18 mouse cellular contexts compared by ENCODE assay signal in the genomic region with DNA sequence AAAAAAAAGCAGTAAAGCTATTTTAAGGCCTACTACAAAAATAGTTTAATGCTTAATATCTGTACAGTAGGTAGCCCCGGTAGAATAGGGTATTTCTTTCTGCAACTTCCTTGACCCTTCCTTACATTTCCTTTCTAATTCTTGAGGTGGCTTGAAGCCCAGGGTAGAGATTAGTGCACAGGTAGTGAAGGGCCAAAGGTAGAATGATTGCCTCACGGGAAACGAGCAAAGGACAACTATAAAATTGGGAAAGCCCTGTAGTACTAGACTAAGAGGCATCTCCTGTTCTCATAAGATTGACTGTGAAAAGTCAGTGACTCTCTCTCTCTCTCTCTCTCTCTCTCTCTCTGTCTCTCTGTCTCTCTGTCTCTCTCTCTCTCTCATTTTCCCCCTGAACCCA.
"Had no signal": no experiment of that assay in that cellular context is flagged by ENCODE, and none has a peak within 500 bp of the region (broad histone marks: within the 10 kb centered on the region; RNA-seq: fewer than 3 reads in every experiment).

No protein-coding gene starts in this region.

- H3K4me2 ChIP-seq: liver, embryonic 15.5 days; lung, embryonic 15.5 days; midbrain, embryonic 12.5 days; neural tube, embryonic 12.5 days; stomach, embryonic 15.5 days had no signal

- H3K27ac ChIP-seq: liver, embryonic 15.5 days; lung, embryonic 15.5 days; midbrain, embryonic 10.5 days; midbrain, embryonic 12.5 days; neural tube, embryonic 12.5 days; stomach, embryonic 15.5 days; stomach, postnatal 0 days had no signal

- H3K4me1 ChIP-seq: liver, embryonic 15.5 days; lung, embryonic 15.5 days; midbrain, embryonic 10.5 days; midbrain, embryonic 12.5 days; neural tube, embryonic 12.5 days; stomach, embryonic 15.5 days had no signal

- DNase-seq: liver, postnatal 0 days; lung, adult 2 months; lung, postnatal 14 days; lung, postnatal 36 days; midbrain, embryonic 14.5 days; right cerebral cortex, postnatal 25 days; thymus, adult 2 months; thymus, postnatal 25 days; thymus, postnatal 4 days had no signal

- H3K27me3 ChIP-seq: liver, embryonic 15.5 days; lung, embryonic 15.5 days; midbrain, embryonic 12.5 days; neural tube, embryonic 12.5 days; stomach, embryonic 15.5 days had no signal

- ATAC-seq: liver, postnatal 0 days; lung, postnatal 0 days; midbrain, embryonic 16.5 days had no signal

- H3K9me3 ChIP-seq: liver, embryonic 15.5 days; lung, embryonic 15.5 days; midbrain, embryonic 10.5 days; midbrain, embryonic 12.5 days; neural tube, embryonic 12.5 days; stomach, embryonic 15.5 days had no signal

- H3K4me3 ChIP-seq: liver, embryonic 15.5 days; lung, embryonic 15.5 days; midbrain, embryonic 10.5 days; midbrain, embryonic 12.5 days; neural tube, embryonic 12.5 days; stomach, embryonic 15.5 days had no signal

- H3K9ac ChIP-seq: liver, embryonic 15.5 days; liver, postnatal 0 days; lung, embryonic 15.5 days; midbrain, embryonic 12.5 days; neural tube, embryonic 12.5 days; stomach, embryonic 15.5 days had no signal
